Mouse (Mus musculus) central nervous system, embryonic 18 days (tissue): ENCODE measurements around the gene Olfr1385. TPM values are rescaled to one million over a fixed set of nuclear protein-coding genes. Genes with fewer than 3 reads are reported as not detected.

Experiments
- polyA plus RNA-seq: library from polyadenylated mRNA; depleted of rRNA; stranded (reverse); fragments of >200 nt; gene quantifications from 2 replicates; pipeline ENCODE4 v1.2.3, GENCODE M21; 2012; rRNA removed

Olfr1385 gene
- not detected in 2 replicates for polyA plus RNA-seq

DNA sequence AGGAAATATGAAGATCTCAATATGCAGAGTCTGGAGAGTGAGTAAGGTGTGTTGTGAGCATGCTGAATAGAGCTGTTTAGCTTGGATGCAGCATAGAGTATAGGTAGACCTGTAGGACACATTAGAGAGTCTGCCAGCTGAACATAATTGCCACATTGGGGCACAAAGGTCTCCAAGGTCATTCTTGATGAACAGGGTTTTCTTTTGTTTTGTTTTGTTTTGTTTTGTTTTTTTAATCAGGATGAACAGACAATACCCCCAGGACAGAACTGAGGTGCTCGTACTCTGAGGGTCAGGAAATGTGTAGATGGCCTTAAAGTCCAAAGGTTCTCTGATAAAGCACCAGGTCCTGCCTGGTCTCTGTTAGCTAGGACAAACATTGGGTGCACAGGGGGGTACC is at the start of gene Olfr1385:
TSS of gene Olfr1385 (plus strand) at position 301 of the 400 bp plus-strand sequence.

DNA sequence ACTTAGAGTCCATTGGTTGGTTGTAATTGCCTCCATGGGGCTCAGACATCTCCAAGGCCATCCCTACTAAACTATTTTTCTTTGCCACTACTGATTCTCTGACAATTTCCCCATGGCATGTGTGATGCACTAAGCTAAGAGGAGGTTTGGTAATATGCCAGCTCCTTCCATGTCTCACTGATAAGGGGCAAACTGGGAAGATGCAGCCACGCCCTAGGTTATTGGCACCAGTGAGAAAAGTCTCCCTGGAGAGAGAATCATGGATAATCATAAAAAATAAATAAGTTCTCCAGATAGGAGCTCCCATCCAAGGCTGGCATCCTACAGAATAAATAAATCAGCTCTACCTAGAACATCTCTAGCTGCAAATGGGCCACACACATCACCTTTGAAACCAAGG is 33.8 kb upstream of the Olfr1385 start, which contains the start of gene Olfr1387:
TSS of gene Olfr1387 (plus strand) at position 301 of the 400 bp plus-strand sequence.

DNA sequence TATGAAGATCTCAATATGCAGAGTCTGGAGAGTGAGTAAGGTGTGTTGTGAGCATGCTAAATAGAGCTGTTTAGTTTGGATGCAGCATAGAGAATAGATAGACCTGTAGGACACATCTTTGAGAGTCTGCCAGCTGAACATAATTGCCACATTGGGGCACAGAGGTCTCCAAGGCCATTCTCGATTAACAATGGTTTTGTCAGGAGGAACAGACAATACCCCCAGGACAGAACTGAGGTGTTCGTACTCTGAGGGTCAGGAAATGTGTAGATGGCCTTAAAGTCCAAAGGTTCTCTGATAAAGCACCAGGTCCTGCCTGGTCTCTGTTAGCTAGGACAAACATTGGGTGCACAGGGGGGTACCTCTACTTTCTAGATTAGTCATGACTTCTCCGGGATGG is 24.1 kb upstream of the Olfr1385 start, which contains the start of gene Olfr1386:
TSS of gene Olfr1386 (plus strand) at position 301 of the 400 bp plus-strand sequence.

DNA sequence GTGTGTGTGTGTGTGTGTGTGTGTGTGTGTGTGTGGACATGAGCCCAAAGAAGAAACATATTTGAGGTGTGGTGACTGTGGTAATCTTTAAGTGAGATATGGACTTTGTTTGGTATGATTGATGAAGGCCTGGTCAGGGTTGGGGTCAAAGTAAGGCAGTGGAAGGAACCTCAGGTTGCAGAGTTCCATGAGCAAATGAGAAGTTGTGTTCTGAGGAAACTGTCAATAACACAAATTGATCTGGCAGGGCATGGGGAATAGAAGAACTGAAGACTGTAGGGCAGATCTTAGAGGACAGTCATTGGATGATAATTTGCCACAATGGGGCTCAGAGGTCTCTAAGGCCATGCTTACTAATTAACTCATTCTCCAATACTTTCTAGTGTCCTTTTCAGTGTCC is 30.5 kb downstream of the Olfr1385 start, which contains the start of gene Olfr1383:
TSS of gene Olfr1383 (plus strand) at position 301 of the 400 bp plus-strand sequence.

DNA sequence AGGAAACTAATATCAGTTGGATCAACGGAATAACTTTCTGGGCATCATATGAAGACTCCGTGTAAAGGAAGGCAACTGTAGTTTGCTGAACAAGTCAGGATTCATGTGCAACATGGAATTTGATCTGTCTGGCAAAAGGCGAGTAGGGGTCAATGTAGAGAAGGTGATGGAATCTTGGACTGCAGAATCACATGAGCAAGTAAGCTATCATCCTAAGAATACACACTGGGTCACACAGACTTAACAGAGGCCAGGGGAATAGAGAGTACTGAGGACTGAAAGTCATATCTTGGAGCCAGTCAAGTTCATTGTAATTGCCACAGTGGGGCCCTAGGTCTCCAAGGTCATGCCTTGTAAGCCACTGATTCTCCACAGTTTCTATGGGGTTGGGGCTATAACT is 39.1 kb downstream of the Olfr1385 start, which contains the start of gene Olfr1382:
TSS of gene Olfr1382 (plus strand) at position 301 of the 400 bp plus-strand sequence.

DNA sequence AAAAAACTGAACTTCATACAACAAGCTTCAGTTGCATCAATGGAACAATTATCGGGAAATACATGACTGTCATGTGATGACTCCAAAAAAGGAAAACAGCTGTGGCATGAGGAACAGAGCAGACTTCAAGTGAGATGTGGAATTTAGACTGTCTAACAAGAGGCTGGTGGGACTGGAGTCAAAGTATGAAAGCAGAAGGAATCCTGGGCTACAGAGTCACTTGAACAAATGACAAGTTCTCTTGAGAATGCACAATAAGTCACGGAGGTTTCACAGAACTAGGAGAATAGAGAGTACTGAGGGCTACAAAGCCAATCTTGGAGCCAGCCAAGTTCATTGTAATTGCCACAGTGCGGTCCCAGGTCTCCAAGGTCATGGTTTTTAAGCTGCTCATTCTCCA is 54.3 kb downstream of the Olfr1385 start, which contains the start of gene Olfr1381:
TSS of gene Olfr1381 (plus strand) at position 301 of the 400 bp plus-strand sequence.

Other genes with a start within 250 kb of the Olfr1385 start
- gene Mgat1, start 244.9 kb upstream of the Olfr1385 start, polyA plus RNA-seq: 52.4 and 55.8 TPM in 2 replicates
- gene Olfr1393, start 210.8 kb upstream of the Olfr1385 start, polyA plus RNA-seq: 0.09 and 0.22 TPM in 2 replicates
- gene Olfr1392, start 203.8 kb upstream of the Olfr1385 start, polyA plus RNA-seq: 0.08 and 0.23 TPM in 2 replicates
- gene Olfr10, start 184.3 kb upstream of the Olfr1385 start, polyA plus RNA-seq: not detected in 2 replicates
- gene Olfr1391, start 166.3 kb upstream of the Olfr1385 start, polyA plus RNA-seq: not detected in 2 replicates
- not detected in 2 replicates for gene Olfr1390, start 153.9 kb upstream of the Olfr1385 start, polyA plus RNA-seq
- 0.03 TPM in 1 of 2 replicates, not detected in the other for gene Olfr1389, start 66.0 kb upstream of the Olfr1385 start, polyA plus RNA-seq
- 0.15 and 0.16 TPM in 2 replicates for gene Olfr1388, start 52.4 kb upstream of the Olfr1385 start, polyA plus RNA-seq
- not detected in 2 replicates for gene Olfr1387, start 33.7 kb upstream of the Olfr1385 start, polyA plus RNA-seq
- gene Olfr1386, start 24.0 kb upstream of the Olfr1385 start, polyA plus RNA-seq: not detected in 2 replicates
- not detected in 2 replicates for gene Olfr1384, start 17.7 kb downstream of the Olfr1385 start, polyA plus RNA-seq
- not detected in 2 replicates for gene Olfr1383, start 30.6 kb downstream of the Olfr1385 start, polyA plus RNA-seq
- gene Olfr1382, start 39.2 kb downstream of the Olfr1385 start, polyA plus RNA-seq: not detected in 2 replicates
- not detected in 2 replicates for gene Olfr1381, start 54.4 kb downstream of the Olfr1385 start, polyA plus RNA-seq
- not detected in 2 replicates for gene Olfr1380, start 67.8 kb downstream of the Olfr1385 start, polyA plus RNA-seq
- 1.7 and 2.0 TPM in 2 replicates for gene Flt4, start 120.2 kb downstream of the Olfr1385 start, polyA plus RNA-seq
- gene Scgb3a1, start 174.5 kb downstream of the Olfr1385 start, polyA plus RNA-seq: 0.36 and 0.39 TPM in 2 replicates
- 58.2 and 60.1 TPM in 2 replicates for gene Cnot6, start 223.7 kb downstream of the Olfr1385 start, polyA plus RNA-seq